Mouse (Mus musculus) cerebellum, adult 11-12 months (tissue): ENCODE results near the gene Sik2.

Experiments used
- DNase-seq: peaks from one replicate; pipeline ENCODE4 v3.0.0; 2022

Sik2 gene

GRCm38 (mm10) chr9:50863824-50864223 is 145.0 kb downstream of the Sik2 start:
- no peak for DNase-seq

- DNase-seq, result peak; percentile 81
Observed at GRCm38 (mm10) chr9:50861119-50861839, 147.6 kb downstream of the Sik2 start.

- DNase-seq, result no peak
Observed at GRCm38 (mm10) chr9:50858681-50859080, 150.2 kb downstream of the Sik2 start.

- DNase-seq, result no peak
Observed at GRCm38 (mm10) chr9:50857082-50857641, 151.7 kb downstream of the Sik2 start.

- peak; percentile 87 for DNase-seq
Observed at GRCm38 (mm10) chr9:50856341-50857081, 152.4 kb downstream of the Sik2 start.

- DNase-seq, result no peak
Observed at GRCm38 (mm10) chr9:50855780-50856179, 153.1 kb downstream of the Sik2 start.

- DNase-seq, result no peak
Observed at GRCm38 (mm10) chr9:50855133-50855766, 153.6 kb downstream of the Sik2 start.

GRCm38 (mm10) chr9:50854376-50854775 is 154.5 kb downstream of the Sik2 start:
- DNase-seq, result no peak

GRCm38 (mm10) chr9:50852634-50853349 is 156.1 kb downstream of the Sik2 start:
- DNase-seq, result peak; percentile 31

- DNase-seq, result no peak
Observed at GRCm38 (mm10) chr9:50850713-50851112, 158.2 kb downstream of the Sik2 start.

- no peak for DNase-seq
Observed at GRCm38 (mm10) chr9:50850271-50850670, 158.6 kb downstream of the Sik2 start.

- no peak for DNase-seq
Observed at GRCm38 (mm10) chr9:50849755-50850154, 159.1 kb downstream of the Sik2 start.

GRCm38 (mm10) chr9:50849249-50849648 is 159.6 kb downstream of the Sik2 start:
- DNase-seq, result peak; percentile 79

GRCm38 (mm10) chr9:50848821-50849220 is 160.1 kb downstream of the Sik2 start:
- no peak for DNase-seq

GRCm38 (mm10) chr9:50847606-50848368 is 161.1 kb downstream of the Sik2 start:
- no peak for DNase-seq

GRCm38 (mm10) chr9:50847133-50847532 is 161.7 kb downstream of the Sik2 start:
- no peak for DNase-seq

- no peak for DNase-seq
Observed at GRCm38 (mm10) chr9:50845547-50845946, 163.3 kb downstream of the Sik2 start.

- DNase-seq, result no peak
Observed at GRCm38 (mm10) chr9:50845081-50845480, 163.8 kb downstream of the Sik2 start, which contains the start of gene Ppp2r1b. Gene Ppp2r1b, plus strand, starts transcription at chr9:50845301.
